Mouse (Mus musculus) liver, embryonic 14.5 days (tissue): ENCODE results near the gene Ptpn13.

ENCODE experiments used
- CTCF ChIP-seq: IDR thresholded peaks from 2 replicates; pipeline ENCODE4 v1.5.1; 2016; ENCODE audit warnings: antibody characterized with exemption, low read depth, control low read depth
- EP300 ChIP-seq: IDR thresholded peaks from 2 replicates; pipeline ENCODE4 v1.6.1; 2016; ENCODE audit warnings: antibody characterized with exemption, low read depth

- TF ChIP-seq CTCF = no peak
- no peak for TF ChIP-seq EP300
These were observed 105.2 kb downstream of the Ptpn13 start for GRCm38 (mm10) chr5:103530214-103530613.
